Mouse (Mus musculus) liver, embryonic 16.5 days (tissue): Measurements from ENCODE around the gene Skiv2l. TPM values are rescaled to one million over a fixed set of nuclear protein-coding genes. Genes with fewer than 3 reads are reported as not detected.
"Not testable (repeated sequence)": the region's sequence is repeated elsewhere in the genome, so short reads cannot be mapped to it uniquely, and the experiment has no call there.

Experiments used
- ATAC-seq: fragments of 200-750 bp; cut with Nextera tagmentation; 2 replicates; pipeline ENCODE4 v1.8.0; 2017; ENCODE audit warnings: low read depth, mild to moderate bottlenecking, moderate number of reproducible peaks, moderate library complexity
- H3K27ac ChIP-seq: fragments of 300-500 bp; sonication (generic); 2 replicates; pipeline ENCODE4 v1.5.1; 2014; ENCODE audit warnings: mild to moderate bottlenecking, low read length
- H3K27me3 ChIP-seq: fragments of 300-500 bp; sonication (generic); 2 replicates; pipeline ENCODE4 v1.6.1; 2014; ENCODE audit warnings: low read depth, low read length, mixed read lengths; ENCODE audit not compliant: control insufficient read depth, insufficient read depth
- H3K36me3 ChIP-seq: fragments of 300-500 bp; sonication (generic); 2 replicates; pipeline ENCODE4 v1.6.1; 2014; ENCODE audit warnings: mild to moderate bottlenecking; ENCODE audit not compliant: control insufficient read depth, insufficient read depth
- H3K4me1 ChIP-seq: fragments of 300-500 bp; sonication (generic); 2 replicates; pipeline ENCODE4 v1.6.1; 2014; ENCODE audit warnings: low read depth, low read length, mixed read lengths; ENCODE audit not compliant: control insufficient read depth
- H3K4me2 ChIP-seq: fragments of 300-500 bp; sonication (generic); 2 replicates; pipeline ENCODE4 v1.6.1; 2014; ENCODE audit warnings: low read depth, low read length, mixed read lengths
- H3K4me3 ChIP-seq: fragments of 300-500 bp; sonication (generic); 2 replicates; pipeline ENCODE4 v1.5.1; 2014; ENCODE audit warnings: low read depth, mild to moderate bottlenecking, low read length
- H3K9ac ChIP-seq: fragments of 300-500 bp; sonication (generic); 2 replicates; pipeline ENCODE4 v1.6.1; 2014; ENCODE audit warnings: low read depth, low read length
- H3K9me3 ChIP-seq: fragments of 300-500 bp; sonication (generic); replicated peaks from 2 replicates; pipeline ENCODE4 v1.6.1; 2016; ENCODE audit warnings: low read length; ENCODE audit not compliant: control insufficient read depth
- WGBS: fragments of 180-500 bp; shearing (Covaris S2); extraction: QIAGEN DNeasy Blood & Tissue Kit; methylation state at CpG from one replicate; pipeline ENCODE4 v1.1.7; 2014; ENCODE audit not compliant: insufficient replicate concordance; 5-methylcytosine and 5-hydroxymethylcytosine counted together
- polyA plus RNA-seq: library from polyadenylated mRNA; unstranded; fragments of >200 nt; fragmentation: Nextera tagmentation; extraction: Ambion mirVana; gene quantifications from 2 replicates; pipeline ENCODE4 v1.2.1, GENCODE M21; 2015

Skiv2l gene
- polyA plus RNA-seq, 1 experiment from 2014 or later, result 27.3 TPM

DNA sequence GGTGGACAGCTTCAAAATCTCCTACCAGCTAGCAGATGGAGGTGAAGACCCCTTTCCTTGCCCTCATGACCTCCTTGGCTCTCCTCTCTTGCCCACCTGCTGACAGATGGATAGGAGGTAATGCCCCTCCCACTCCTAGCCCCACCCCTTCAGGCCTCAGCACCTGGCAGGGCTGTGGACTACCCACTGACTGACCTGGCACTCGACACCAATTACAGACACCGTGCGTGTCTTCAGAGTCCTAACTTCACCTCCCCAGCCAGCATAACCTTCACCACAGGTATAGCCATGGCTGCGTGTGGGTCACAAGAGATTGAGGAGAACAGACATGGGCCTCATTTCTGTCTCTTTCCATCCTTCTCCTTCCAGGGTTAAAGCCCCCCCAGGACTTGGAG, 50.5 kb downstream of the Skiv2l start:
- no peaks in the 10 kb centered on the region for H3K27me3 ChIP-seq
- no peaks in the 10 kb centered on the region for H3K9me3 ChIP-seq
- no peak for ATAC-seq
- H3K4me1 ChIP-seq, result no peaks in the 10 kb centered on the region
- no peak overlapping the region for H3K4me2 ChIP-seq
- WGBS, result 70% methylated on average over 4 of the region's 4 CpGs
- no peaks in the 10 kb centered on the region for H3K36me3 ChIP-seq
- H3K4me3 ChIP-seq, result no peak overlapping the region
- no peak overlapping the region for H3K27ac ChIP-seq
- no peak overlapping the region for H3K9ac ChIP-seq

DNA sequence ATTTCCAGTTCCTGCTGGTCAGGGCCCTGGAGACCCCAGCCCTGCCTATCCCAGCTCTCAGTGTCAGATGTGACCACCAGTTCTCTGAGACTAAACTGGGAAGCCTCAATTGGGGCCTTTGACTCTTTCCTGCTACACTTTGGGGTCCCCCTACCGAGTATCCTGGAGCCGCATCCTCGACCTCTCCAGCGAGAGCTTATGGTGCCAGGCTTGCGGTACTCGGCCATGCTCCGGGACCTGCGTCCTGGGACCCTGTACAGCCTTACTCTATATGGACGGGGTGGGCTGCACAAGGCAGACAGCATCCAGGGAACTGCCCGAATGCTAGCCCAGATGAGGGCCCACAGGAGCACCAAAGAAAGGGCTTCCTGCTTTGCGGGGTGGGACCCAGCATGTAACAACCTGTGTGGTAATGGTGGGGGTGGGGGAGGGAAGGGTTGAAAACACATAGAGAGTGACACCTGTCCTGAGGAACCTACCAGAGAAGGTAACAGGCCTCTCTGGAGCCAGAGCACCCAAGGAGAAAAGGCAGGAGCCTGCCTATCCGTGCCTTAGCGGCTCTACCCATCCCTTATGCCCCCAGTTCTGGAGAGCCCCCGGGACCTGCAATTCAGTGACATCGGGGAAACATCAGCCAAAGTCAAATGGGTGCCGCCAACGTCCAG, 51.0 kb downstream of the Skiv2l start:
- no peaks in the 10 kb centered on the region for H3K9me3 ChIP-seq
- H3K9ac ChIP-seq, result no peak overlapping the region
- H3K27ac ChIP-seq, result no peak overlapping the region
- WGBS, result 78% methylated on average over 14 of the region's 17 CpGs
- H3K4me2 ChIP-seq, result no peak overlapping the region
- H3K27me3 ChIP-seq, result no peaks in the 10 kb centered on the region
- no peaks in the 10 kb centered on the region for H3K36me3 ChIP-seq
- H3K4me1 ChIP-seq, result no peaks in the 10 kb centered on the region
- no peak overlapping the region for H3K4me3 ChIP-seq
- no peak for ATAC-seq

DNA sequence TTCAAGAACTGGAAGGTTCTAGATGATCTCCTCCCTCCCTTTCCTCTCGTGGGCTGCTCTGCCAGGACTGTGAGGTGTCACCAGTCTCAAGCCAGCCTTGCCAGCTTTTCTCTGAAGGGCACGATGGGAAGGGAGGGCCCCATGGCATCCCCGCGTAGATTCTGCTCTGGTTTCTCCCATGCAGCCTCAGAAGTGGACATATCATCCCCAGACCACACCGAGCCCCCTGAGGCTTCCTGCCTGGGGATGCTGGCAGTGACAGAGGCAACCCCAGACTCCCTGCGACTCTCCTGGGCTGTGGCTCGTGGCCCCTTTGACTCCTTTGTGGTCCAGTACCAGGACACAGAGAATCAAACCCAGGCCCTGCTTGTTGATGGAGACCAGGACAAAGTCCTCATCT, 51.9 kb downstream of the Skiv2l start:
- H3K27me3 ChIP-seq, H3K9me3 ChIP-seq, H3K36me3 ChIP-seq, H3K4me2 ChIP-seq, H3K4me3 ChIP-seq, H3K4me1 ChIP-seq, ATAC-seq, H3K9ac ChIP-seq, H3K27ac ChIP-seq: not testable (repeated sequence)
- 63% methylated on average over 7 of the region's 7 CpGs for WGBS

DNA sequence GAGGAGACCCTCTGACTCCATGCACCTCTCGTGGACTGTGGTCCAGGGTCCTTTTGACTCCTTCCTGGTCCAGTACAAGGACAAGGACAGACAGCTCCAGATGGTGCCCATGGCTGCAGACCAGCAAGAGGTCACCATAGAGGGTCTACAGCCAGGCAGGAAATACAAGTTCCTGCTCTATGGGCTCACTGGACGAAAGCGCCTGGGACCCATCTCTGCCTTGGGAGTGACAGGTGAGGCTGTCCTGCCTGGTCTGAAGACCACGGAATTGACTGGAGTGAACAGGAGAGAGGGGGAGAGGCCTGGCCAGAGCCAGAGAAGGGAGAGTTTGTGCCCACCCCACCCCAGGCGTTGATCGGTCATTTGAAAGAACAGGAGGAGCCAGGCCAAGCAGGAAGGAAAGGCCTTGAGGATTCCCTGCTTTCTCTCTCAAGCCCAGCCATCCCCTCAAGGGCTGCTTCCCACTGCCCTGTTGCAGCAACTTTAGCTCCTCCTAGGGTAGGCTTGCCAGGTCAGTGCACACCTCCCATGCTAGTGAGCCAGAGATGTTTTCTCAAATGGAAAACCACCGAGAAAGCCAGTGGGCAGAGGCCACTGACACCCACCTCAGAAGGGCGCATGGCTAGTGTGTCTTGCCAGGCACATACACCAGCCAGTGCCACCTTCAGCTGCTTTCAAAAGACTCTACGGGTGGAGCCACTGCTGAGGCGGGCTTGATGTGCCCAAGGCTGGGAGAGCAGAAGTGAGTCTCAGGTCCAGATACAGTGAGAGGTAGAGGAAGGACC, 52.6 kb downstream of the Skiv2l start:
- not testable (repeated sequence) for H3K27me3 ChIP-seq, H3K4me2 ChIP-seq, H3K9me3 ChIP-seq, H3K27ac ChIP-seq, H3K4me3 ChIP-seq, H3K4me1 ChIP-seq, H3K36me3 ChIP-seq, ATAC-seq, H3K9ac ChIP-seq
- WGBS, result 68% methylated on average over 10 of the region's 10 CpGs

DNA sequence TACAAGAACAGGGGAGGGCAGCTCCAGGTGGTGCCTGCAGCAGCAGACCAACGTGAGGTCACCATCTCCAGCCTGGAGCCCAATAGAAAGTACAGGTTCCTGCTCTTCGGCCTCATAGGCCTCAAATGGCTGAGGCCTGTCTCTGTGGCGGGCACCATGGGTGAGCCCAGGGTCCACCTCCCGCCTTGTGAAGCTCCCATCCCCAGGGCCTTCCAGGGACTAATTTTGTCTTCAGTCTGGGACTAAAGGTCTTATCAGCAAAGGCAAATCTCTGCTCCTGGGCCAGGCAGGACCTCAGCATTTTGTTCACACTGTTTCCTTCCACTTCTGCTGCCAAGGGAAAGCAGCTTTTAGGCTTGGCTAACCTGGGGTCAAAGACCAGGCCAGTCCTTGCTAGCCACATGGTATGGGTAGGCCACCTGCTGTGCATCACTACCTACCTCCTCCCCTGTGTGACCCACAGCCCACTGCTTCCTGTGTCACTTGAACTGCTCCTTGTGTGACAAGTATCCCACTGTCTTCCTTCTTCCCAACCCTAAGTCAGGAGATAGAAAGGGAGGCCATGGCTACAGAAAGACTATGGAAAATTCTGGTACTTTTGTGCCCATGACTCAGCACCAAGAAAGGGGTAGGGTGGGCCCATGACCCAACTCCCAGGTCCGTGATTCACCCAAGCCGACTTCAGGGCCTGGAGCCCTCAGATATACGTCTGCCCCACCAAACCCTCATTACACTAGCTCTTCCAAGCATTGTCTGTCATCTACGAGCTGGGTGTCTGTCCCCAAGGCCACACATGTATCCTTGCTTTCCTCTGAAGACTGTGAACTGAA, 53.5 kb downstream of the Skiv2l start:
- Histone ChIP-seq H3K36me3 (no peaks in the 10 kb centered on the region), H3K9ac (no peak overlapping the region), H3K4me3 (no peak overlapping the region), H3K9me3 (no peaks in the 10 kb centered on the region), H3K4me1 (no peaks in the 10 kb centered on the region), H3K27ac (no peak overlapping the region), H3K4me2 (no peak overlapping the region), H3K27me3 (no peaks in the 10 kb centered on the region)
- ATAC-seq, result no peak
- 59% methylated on average over 8 of the region's 8 CpGs for WGBS

DNA sequence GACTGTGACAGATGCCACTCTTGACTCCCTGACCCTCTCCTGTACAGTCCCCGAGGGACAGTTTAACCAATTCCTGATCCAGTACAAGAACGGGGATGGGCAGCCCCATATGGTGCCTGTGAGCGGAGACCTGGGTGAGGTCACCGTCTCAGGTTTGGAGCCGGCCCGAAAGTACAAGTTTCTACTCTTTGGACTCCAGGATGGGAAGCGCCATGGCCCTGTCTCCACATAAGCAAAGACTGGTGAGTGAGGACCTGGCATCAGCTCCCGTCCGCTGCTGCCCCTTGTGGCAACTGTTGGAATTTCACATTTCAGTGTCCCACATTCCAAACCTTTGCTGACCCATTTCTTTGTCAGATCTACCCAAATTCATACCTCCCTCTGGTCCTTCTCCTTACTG, 54.4 kb downstream of the Skiv2l start:
- ATAC-seq, result no peak
- no peak overlapping the region for H3K4me2 ChIP-seq
- no peaks in the 10 kb centered on the region for H3K36me3 ChIP-seq
- H3K27ac ChIP-seq, result no peak overlapping the region
- H3K4me3 ChIP-seq, result no peak overlapping the region
- WGBS, result 56% methylated on average over 9 of the region's 9 CpGs
- H3K27me3 ChIP-seq, result no peaks in the 10 kb centered on the region
- no peaks in the 10 kb centered on the region for H3K4me1 ChIP-seq
- H3K9me3 ChIP-seq, result no peaks in the 10 kb centered on the region
- no peak overlapping the region for H3K9ac ChIP-seq

DNA sequence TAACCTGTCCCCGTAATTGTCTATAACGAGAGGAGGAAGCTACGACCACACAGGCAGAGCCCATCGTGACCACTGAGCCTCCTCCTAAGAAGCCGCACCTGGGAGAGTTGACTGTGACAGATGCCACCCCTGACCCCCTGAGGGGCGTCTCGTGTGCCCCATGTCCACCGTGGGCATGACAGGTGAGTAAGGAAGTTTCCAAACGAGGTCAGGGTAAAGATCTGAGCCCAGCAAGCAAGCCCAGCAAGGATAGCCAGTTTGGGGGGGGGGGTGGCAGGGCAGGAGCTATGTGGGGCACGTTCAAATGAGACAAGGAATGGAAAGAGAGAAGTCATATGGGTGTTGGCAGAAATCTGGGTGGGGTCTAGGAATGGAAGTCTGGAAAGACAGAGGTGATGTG, 55.0 kb downstream of the Skiv2l start:
- no peak for ATAC-seq
- Histone ChIP-seq H3K36me3 (no peaks in the 10 kb centered on the region), H3K4me3 (no peak overlapping the region), H3K27me3 (no peaks in the 10 kb centered on the region), H3K9me3 (no peaks in the 10 kb centered on the region), H3K27ac (no peak overlapping the region), H3K4me1 (no peaks in the 10 kb centered on the region), H3K9ac (no peak overlapping the region), H3K4me2 (no peak overlapping the region)
- 60% methylated on average over 10 of the region's 10 CpGs for WGBS
